Mouse (Mus musculus) fat pad, adult 2 months (tissue): ENCODE results near the gene Atxn2.
"Not testable (repeated sequence)": the region's sequence is repeated elsewhere in the genome, so short reads cannot be mapped to it uniquely, and the experiment has no call there.

ENCODE experiments used
- DNase-seq: peaks from one replicate; pipeline ENCODE4 v3.0.0-alpha.2; 2011; ENCODE audit warnings: low read depth, low spot score; ENCODE audit errors: extremely low read depth

Atxn2 gene

DNA sequence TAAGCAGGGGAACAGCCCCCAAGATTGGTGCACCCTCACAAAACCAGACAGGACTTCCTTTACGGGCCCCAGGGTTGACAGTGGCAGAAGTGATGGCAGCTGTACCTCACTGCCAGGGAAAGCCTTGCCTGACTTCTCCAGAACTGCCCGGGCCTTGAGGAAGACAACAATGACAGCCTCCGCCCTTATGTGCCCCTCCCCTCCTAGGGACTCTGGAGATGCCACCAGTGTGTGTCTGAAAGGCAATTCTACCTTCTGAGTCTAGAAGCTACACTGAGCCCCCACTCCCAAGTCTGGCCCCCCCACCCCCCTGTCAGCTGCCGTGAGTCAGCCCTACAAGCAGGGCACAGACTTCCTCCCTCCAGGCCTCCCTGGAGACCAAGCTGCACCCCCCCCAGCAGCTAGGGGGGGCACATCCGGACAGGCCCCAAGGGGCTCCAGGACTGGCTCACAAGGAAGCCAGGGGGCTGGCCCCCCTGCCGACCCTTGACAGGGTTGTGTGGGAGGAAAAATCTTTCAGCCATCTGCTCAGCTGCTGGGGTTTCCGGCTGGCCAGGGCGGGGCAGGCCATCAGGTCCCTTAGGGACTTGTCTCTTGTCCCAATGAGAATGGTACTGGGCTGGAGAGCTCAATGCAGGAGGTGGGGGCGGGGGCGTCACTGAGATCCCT is 122.6 kb downstream of the Atxn2 start:
- no peak for DNase-seq

DNA sequence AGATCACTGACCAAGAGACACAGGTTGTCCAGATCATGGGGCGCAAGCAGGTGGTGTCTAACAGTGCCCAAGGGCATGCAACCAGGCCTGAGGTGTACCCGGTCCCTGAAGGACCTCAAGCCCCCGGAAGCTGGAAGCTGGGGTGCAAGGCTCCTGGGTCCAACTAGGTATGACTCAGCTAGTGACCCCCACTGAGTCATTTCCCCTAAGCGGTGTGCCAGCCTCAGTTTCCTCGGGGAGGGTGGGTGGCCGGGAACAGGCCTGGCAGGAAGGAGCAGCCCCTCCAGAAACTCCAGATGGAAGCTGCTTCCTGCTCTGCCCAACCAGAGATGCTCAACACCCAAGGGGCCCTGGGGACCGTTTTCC is 123.1 kb downstream of the Atxn2 start:
- DNase-seq, result no peak

DNA sequence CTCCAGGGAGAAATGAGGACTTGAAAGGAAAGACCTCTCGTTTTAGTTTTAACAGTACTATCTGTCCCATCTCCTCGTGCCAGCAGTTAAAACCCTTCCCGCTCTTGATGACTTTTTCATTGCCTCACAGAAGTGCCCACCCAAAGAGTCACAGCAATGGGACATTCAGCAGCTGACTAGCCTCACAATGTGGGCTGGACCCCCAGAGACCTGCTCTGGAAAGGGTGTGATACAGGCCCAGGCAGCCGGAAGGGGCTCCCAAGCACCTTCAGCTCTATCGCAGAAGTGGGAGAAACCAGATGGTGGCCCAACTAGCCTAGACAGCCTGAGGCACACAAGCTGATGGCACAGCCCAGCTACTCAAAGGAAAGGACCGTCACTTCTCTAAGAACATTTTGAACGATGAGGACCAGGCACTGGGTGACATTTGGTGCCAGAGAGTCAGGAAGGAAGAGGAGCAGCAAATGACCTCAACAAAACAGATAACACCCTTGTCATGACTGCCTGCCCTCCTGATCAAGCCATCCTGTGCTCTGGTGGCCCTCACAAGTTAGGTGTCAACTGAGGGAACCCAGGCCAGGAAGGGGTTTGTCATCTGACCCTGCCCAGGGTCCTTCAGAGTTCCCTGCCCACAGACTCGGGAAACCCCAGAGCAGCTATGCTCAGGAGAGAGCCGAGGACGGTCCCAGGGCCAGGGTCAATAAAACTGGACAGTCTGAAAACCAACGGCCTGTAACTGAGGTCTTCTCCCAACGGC is 124.0 kb downstream of the Atxn2 start:
- DNase-seq, result no peak

DNA sequence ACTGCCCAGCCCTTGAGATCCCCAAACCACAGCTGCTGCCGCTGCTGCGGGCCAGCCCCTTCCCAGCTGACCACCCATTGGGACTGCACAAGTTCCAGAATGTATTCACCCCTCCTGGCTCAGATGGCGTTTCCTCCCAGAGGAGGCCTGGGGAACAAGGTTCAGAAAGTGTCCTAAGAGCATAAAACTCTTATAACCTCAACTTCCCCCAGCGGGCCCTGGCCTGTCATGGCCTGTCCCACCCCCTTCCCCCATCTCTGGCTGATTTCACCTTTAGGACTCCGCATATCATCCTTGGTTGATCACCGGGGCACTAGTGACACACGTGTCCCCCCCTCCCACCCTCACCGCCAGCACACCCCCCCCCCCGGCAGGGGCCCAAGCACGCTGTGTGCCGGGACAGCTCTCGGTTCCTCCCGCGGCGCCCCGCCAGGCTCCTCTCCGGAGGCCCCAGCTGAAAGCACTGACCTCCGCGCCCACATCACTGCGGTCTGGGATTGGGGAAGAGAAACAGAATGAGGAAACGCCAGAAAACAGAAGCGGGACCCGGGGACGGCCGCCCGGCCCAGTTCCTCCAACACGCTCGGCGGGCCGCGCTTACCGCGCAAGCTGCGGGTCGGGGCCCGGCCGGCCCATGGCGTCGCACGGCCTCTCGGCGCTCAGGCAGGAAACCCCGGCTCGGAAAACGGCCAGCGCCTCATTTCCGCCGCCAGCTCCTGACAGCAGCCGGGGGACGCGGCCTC is 125.0 kb downstream of the Atxn2 start:
- no peak for DNase-seq

DNA sequence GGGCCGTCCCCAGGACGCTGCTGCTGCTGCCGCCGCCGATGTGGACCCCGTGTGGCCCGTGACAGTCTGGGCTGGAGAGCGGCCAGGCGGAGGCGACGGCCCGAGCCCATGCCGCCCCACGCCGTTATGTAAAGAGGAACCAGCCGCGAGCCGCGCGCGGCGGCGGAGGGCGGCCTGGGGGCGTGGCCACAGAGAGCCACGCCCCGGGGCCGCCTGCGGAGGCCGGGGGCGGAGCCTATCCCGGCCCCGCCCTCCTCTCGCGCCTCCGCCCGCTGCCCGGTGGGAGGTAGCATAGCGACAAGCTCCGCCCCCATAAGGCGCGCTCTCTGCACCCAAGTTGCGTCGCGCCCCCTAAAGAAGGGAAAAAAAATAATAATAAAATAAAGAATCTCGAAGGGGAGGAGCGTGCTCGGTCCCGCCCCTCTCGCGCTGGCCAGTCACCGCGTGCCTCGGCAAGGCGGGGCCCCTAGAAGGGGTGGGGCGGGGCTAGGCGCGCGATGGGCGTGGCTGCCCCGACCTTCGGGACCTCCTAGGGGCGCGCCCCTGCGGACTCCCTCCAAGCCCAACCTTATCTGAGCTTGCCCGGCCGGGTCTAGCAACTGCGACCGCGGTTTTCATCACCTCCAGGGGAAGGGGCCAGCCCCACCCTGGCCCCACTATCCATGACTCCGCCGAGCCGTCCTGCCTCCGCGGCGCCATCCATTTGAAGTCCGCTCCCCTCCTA is 125.7 kb downstream of the Atxn2 start:
- no peak for DNase-seq

DNA sequence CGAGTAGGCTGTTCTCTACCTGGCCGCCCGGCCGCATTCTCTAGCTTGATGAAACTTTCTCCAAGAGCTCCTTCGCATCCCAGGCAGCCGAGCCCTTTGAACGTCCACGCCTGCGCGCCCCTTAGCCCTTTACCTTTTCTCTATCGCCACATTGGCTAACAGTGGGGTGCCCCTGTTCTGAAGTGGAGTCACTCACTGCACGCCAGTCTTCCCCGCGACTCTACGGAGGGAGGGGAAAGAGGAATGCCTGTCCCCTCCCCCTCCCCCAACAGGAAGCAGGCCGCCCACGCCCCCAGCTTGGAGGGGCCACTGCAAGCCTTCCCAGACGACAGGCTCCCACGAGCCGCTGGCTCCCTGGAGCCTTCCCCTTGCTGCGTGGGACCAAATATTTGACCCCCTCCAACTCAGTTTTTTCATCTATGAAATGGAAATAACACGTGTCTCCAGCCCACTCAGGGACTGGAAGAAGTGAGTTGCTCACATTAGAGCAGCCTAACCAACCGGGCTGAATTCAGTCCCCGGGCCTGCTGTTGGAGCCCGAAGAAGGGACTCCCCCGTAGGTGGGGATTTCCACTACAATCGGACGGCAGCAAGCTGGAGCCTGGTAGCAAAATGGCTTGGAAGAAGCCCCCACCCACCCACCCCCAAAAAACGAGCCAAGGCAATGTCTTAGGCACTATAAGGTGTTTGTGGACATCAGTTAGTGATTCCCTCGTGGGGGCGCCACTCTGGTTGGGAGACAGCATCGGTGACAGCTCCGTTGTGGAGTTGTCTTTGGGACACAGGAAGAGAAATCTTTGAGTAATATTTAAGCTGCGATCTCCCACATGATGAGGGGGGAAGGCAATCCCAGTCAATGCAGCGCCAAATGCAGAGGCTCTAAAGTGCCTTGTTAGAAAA is 126.6 kb downstream of the Atxn2 start, which contains the start of gene Sh2b3:
Gene Sh2b3 (minus strand): TSS at position 206 of the 900 bp plus-strand sequence.
- no peak for DNase-seq

DNA sequence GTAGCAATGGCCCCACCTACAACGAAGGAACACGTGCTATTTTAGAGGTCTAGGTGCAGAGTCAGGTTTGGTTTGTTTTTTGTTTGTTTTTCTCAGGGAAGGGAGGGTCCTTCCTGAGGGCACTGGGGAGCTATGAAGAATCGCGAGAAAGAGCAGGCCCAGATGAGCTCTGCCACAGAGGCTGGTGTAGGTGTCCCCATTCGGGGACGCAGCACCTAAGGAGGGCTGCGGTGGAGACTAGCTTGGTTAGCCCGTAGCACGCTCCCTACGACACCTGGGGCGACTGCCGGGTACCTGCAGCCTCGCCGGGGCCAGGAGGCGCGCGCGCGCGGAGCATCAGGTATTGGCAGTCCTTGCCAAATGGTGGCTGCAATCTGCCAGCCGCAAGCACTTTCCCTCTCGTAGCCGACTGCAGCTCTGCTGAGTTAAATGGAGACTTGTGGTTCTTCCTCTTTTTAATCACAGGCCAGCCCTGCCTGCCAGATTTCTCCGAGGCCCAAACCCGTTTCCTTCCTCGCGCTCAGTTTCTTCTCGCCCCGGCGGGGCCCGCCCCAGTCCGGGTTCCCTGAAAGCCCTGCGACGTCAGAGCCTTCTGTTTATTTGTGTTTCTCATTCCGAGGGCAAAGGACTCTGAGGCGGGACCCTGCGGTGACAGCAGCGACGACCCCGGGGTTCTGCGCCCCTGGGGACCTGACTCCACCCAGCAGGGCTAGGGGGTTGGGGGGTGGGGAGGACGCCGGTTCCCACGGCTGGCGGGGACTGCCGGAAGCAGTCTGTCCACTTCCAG is 127.4 kb downstream of the Atxn2 start:
- no peak for DNase-seq

DNA sequence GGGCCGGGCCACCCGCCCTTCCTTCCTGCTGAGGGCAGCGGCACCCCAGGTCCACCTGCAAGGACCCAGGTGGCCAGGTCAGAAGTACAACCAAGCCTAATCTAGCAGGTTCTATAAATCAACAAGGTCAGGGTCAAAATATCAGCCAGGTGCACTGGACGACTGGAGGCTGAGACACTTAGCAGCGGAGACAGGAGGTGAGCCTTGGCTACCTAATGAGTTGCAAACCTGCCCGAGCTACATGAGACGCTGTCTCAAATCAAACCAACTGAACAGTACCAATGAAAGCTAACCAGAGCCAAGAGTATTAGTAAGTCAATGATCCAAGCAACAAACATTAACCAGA is 128.0 kb downstream of the Atxn2 start:
- no peak for DNase-seq

DNA sequence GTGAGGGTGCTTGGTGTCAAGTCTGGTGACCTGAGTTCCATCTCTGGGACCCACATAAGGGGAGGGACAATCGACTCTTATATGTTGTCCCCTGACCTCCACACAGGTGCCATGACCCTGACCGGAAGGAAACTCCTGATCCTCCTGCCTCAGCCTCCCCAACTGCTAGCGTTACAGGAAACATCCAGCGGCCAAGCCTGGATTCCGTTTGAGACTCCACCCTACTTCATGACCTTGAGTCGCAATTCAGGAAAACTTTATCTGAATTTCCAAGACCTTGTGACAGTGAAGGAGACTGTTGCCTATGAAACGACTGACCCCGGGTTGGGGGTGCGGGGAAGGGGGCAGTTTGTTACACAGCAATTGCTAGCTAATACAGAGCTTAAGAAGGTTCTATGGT is 130.4 kb downstream of the Atxn2 start:
- no peak for DNase-seq

DNA sequence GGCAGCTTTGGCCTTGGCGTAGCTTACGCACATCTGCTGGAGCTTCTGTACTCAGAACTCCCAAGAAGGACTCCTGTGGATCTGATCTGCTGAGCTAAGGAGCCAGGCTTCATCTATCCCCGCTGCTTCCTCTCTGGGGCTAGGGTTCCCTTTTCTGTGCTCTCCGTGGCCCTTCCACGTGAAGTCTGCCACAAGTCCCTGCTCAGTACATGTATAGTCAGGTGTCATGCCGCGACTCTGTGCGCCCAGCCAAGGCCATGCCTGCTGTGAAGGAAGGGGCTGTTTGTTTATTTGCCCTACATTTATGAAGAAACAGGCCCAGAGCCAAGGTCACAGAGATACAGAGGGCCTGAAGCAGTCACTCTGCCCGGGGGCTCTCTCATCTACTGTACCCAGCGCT is 130.8 kb downstream of the Atxn2 start:
- DNase-seq, result no peak

DNA sequence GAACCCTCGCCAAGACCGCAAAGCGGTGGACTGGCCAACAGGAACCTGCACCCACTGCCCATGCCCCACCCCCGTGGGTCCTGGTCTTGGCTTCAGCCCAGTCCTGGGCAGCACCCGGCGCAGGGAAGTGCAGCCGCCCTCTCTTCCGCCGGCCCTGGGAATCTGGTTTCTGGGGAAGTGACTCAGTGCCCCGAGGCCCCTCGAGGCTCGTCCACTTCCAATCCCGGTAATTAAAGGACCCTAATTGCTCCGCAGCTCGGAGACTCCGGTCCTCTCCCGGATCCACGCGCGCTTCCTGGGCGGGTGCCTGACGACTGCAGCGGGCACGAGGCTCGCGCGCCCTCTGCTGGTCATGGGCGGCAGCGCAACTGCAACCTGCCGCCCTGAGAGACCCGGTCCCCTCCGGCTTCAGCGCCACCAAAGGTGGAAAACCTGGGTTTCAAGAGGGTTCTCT is 131.6 kb downstream of the Atxn2 start:
- no peak for DNase-seq

DNA sequence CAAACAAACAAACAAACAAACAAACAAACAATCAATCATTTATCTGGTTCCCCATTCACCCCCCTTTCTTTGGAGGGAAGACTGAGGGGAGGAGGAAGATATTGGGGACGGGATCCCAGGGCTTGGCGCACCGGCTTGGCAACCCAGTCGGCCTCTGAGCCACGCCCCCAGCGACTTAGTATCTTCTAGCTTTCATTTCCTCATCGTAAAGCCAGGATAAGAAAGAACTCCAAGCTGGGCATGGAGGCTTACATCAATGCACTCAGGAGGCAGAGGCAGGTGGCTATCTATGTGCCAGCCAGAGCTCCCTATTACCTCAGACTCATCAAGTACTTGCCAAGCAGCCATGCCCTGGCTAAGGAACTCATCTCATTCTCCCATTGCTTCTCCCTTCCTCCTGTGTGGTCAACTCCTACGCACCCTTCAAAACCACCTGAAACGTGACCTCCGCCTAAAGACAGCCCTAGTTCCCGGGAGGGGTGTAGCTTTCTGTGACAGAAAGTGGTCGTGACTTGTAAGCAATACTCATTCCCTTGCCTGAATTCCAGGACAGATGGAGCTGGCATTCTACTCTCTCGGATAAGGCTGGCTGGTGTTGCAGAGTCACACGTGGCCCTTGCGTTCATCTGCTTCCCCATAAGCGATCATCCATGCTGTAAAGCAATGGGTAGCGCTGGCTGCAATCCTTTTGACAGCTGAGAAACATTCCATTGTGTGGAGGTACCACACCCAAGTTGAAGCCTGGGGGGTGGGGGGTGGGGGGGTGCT is 132.2 kb downstream of the Atxn2 start:
- no peak for DNase-seq

DNA sequence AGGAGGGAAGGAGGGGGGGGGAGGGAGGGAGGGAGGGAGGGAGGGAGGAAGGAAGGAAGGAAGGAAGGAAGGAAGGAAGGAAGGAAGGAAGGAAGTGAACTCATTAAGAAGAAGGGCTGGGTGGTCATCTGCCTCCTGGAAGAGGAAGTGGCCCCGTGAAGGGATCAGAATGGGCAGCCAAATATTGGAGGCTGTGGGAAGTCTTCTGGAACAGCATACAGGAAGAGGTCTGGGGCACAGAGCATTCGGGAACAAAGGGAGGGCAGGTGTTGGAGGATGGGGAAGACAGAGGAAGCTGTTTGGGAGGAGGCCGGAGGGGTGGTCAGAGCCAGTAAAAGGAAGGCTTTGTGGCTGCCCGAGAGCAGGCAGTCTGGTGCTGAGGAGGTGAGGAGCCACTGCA is 134.2 kb downstream of the Atxn2 start:
- no peak for DNase-seq

DNA sequence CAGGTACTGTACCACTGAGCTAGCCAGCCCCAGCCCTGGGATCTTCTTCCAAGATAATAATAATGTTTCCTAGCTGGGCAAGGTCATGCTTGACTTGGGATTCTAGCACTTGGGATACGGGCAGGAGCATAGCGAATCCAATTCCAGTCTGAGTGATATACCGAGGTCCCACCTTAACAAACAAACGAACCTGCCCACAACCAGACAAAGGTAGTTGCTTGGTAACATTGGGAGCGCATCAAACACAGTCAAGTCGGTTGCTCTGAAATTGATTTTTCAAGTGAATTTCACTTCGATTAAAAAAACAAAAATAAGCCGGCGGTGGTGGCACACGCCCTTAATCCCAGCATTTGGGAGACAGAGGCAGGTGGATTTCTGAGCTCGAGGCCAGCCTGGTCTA is 135.2 kb downstream of the Atxn2 start:
- DNase-seq, result no peak

DNA sequence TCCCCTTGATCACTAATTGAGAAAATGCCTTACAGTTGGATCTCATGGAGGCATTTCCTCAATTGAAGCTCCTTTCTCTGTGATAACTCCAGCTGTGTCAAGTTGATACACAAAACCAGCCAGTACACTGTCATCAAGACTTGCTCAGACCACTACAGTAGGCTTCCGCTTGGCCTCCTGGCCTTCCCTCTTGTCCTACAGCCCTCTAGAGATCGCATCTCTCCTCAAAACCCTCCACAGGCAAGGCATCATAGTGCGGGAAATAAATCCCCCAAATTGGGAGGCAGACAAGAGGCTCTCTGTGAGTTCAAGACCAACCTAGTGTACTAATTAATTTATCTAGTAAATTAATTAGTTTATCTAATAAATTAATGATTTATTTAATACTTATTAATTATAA is 136.1 kb downstream of the Atxn2 start:
- not testable (repeated sequence) for DNase-seq

DNA sequence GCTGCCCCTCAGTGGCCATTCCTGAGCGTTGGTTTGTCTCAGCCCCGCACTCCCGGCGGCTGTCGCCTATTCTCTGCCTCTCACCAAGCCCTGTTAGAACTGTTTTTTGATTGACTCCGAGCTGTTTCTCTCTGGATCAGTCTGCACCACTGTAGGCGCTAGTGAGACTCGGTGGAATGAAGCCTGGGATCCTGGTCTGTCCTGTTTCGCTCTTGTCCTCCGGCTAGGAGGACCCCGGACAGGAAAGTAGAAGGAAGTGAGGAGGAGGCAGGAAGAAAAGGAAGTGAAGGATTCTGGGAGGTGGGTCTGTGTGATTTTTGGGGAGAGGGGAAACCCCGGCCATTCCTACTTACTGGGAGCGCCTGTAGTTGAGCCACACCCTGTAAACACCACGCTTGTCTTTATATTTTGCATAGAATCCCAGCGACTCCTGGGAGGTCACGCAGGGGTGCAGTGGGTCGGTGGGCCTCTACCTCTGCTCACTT is 136.9 kb downstream of the Atxn2 start:
- no peak for DNase-seq

DNA sequence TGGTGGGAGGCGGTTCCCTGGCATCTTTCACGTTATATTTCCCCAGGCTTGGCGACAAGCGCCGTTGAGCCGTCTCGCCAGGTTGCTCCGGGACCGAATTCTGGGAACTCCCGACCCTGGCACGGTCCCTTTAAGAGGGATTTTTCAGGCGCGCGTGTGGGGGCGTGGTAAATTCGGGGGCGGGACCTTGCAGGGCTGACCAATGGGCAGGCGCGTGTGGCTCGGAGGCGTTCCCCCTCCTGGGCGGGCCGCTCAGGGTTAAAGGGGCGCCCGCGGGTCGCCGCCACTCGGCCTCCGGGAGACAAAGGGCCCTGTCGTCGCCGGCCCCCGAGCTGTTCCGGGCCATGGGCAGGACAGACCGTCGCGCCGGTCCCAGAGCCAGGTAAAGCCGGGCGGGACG is 137.6 kb downstream of the Atxn2 start, which contains the start of gene Pheta1:
Gene Pheta1 (plus strand): TSS at position 242 of the 400 bp plus-strand sequence.
- DNase-seq, result no peak

DNA sequence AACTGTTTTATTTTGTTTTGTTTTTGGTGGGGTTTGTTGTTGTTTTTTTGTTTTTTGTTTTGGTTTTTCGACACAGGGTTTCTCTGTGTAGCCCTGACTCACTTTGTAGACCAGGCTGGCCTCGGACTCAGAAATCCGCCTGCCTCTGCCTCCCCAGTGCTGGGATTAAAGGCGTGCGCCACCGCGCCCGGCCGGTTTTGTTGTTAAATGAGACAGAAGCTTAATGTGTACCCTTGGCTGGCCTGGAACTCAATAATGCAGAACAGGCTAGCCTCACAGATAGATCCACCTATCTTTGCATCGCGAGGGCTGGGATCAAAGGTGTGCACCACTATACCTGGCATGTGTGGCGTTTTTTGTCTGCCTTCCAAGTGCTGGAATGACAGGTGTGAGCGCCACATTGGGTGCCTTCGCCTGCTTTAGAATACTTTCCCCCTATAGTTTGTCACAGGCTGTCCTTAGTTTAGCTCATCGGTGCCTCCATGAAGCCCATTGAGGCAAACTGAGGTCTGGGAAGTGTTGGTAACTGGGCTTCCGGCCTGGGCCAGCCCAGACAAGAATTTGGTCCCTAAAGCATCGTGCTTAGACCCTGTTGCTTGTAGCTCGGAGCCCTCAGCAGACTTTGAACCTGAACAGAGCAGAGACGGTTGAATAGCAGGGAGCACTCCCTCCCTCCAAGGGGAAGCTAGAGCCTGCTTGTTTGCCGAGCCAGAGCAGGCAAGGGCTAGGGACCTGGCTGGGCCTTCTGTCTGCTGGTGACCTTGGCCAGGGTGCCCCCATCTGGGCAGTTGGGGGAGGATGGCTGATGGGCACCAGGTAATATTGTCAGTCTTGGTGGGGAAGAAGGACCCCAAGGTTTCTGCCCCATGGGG is 138.6 kb downstream of the Atxn2 start:
- no peak for DNase-seq
